Mouse (Mus musculus): ENCODE data around the gene Hnrnph2.
A peak's percentile ranks its signal among the peaks of the same experiment; 100 is the strongest.

Hnrnph2 gene

DNA sequence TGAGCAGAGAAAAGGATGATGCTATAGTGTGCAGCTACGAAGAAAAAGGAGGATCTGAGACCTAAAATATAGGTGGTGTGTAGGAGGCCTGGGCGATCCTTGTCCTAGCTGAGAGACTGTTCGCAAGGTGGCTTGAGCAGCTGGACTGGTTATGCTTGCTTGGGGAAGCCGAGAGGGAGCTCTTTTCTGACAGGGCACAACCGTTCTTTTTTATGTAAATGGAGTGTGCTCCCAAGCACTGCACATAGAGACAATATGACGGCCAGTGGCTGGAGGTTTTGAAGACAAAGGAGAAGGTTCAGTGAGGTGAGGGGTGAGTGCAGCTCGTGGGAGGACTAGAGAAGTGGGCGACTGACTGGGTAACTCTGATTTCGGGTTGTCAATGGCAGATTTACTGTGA, 18.7 kb downstream of the Hnrnph2 start:
- DNase-seq: no peak

DNA sequence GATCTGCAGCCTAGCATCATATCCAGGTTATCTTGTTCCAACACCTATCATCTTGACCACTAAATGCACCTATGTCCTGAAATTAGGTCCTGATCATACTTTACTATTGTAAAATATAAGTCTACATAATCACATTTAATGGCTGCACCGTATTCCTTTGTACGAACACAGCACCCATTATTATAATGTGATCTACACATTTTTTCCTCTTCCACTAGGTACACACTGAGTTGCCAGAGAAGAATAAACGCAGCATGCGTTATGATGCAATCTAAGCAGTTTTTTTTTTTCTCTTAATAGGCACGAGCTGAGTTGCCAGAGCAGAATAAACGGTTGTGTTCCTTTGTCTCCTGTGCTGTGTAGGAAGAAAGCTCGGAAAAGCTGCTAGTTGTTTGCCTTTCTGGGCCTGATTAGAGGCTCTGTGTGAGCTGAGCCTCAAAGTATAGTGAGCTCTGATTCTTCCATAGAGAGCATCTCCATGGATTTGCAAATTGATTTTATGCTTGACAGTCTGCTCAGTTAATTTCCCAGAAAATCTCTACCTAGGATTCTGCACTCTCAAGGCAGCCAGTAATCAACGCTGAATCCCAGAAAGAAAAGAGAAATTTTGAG, 19.4 kb downstream of the Hnrnph2 start:
- DNase-seq: no peak

DNA sequence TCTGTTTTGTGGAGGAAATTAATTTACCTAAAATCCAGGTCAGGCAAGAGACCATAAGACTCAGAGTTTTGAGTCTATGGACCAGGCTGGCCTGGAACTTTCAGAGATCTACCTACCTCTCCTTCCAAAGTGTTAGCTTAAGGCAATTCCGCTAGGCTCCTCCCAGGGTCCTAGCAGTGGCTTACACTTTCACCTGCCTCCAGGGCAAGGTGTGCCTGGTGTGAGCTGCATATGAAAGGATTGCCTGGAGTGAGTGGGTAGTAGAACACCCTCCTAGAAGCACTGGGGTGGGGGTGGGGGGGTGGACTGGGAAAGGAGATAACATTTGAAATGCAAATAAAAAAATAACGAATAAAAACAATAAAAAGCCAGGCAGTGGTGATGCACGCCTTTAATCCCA, 20.7 kb downstream of the Hnrnph2 start:
- DNase-seq: no peak

DNA sequence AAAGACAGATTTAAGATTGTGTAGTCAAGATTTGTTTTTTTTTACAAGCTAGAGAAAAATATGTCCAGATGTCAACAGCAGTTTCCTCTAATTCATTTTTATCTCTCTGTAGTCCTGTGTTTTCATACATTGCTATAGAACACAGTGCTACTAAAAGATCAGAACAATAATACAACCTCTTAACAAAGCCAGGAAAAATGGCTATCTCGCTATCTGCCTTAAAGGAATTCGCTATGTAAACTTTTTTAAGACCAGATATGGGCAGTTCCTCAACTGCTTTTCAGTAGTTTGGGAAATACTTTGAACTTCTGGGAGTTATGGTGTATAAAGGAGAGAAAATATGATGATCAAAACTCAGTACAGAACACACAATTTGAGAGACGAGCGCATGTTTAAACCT, 22.4 kb downstream of the Hnrnph2 start:
- no peak for DNase-seq

DNA sequence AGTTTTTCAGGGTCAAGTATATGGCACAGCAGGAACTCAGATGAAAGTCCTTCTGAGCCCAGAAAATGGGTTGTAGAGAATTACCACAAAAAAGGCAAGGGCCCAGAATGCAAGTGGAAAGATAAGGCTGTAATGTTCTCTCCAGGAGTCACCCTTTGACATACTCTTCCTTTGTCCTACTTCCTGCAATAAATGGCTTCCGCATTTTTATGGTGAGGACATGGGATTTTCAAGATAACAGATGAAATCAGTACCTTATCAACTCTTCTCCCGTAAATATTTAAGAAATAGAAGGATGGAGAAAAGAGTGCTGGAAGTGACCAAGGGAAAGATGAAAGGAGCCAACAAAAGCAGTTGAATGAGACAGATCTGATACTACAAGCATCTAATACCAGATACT, 27.2 kb downstream of the Hnrnph2 start:
- no peak for DNase-seq

DNA sequence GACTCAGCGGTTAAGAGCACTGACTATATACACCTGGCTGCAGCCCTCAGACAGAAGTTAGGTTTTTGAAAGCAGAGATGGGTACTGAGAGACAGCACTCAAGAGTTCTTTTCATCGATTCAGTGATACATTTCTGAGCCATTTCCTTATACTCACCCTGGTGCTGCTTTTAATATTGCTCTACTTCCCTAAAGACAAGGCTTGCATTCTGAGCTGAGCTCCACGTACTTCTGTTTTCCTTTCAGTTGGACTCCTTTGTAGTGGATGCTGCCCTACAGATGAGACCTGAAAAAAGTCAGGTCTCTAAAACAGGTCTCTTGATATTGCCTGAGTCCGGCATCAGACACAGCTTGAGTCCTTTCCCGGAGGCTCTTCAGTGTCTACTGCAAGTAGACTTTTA, 31.7 kb downstream of the Hnrnph2 start:
- no peak for DNase-seq

DNA sequence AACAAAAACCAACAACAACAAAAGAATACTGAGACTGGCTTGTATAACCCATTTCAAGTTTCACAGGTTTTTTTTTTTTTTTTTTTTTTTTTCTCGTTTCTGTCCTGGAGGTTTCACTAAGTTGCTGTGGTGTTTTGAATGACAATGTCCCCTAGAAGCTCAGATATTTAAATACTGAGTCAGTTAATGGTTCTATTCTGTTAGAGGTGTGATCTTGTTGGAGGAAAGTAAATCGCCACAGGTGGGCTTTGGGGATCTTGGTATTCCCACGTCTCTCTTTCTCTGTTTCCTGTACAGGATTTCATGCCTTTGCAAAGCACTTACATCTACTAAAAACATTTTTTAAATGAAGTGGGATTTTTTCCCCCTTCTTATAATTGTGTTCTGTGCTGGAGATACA, 34.1 kb downstream of the Hnrnph2 start:
- no peak for DNase-seq

DNA sequence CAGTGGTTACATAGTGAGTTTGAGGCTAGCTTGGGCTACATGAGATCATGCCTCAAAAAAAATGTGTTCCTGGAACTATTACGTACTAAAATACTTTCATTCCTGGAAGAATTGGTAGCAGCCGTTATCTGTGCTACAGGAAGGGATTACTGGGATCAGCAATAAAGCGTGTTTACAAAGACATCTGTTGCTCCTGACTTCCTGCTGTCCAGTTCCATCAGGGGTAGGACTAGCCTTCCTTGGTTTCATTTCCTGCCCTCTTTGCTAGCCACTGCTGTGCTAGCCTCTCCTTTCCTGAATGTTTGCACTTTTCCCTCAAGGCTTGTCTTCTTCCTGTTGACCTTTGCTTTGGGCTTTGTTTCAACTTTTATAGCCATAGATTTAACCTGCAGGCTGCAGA, 34.9 kb downstream of the Hnrnph2 start:
- DNase-seq: peak; percentile 10

DNA sequence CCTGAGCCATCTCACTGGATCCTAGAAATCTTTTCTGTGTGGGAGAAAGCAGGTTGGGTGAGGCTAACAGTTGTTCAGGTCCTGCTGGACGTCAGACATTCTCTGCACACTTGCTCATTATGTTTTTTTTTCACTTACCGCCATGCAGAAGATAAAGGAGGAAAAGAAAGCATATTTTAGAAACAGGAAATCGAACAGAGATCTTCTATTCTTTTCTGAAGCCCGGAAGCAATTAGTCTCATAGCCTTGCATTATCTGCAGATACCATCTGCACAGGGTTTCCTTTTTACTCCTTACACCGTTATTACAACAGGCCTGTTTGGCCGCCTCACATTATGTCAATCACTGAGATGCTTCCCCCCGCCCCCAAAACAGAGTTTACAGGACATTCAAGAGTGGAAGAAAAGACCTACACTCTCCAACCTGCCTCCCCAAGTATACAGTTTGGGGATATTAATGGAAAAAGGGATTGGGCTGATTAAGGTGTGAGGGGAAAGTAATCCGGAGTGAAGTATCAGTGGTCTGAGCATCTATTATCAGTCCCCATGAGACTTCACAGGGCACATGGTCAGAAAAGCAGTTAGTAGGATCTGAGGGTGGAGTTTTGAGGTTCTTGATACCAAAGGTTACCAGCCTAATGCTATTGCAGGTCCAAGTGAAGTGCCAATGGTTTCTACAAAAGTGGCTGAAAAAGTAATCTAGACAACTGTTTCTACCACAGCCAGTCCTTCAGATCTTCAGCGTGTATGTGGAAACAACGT, 40.2 kb downstream of the Hnrnph2 start:
- peak; percentile 32 for DNase-seq

DNA sequence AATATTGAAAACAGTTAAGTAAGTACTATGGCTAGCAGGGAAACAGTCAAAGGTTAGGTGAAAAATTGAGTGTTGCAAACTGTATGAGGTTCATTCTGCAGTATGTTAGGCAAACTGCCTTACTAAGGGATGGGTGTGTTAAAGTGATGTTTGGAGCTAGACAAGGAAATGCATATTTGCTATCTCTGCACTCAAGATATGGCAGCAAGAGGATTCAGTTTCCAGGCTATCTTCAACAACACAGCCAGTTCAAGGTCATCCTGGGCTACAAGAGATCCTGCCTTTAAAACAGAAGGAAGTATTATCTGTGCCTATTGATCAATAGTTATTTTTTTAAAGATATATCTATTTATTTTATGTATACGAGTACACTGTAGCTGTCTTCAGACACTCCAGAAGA, 45.4 kb downstream of the Hnrnph2 start:
- DNase-seq: no peak

DNA sequence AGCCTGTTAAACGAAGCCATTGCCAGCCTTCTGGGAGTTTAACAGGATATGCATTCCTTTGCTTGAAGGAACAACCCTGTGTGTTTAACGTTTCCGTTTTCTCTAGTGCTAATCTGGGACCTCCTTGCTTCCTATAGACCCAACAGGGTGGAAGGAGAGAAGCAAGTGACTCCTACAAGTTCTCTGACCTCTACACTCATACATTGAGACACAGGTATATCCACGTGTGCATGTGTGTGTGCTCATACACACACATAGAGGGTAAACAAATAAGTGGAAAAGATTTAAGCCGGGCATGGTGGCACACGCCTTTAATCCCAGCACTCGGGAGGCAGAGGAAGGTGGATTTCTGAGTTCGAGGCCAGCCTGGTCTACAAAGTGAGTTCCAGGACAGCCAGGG, 46.4 kb downstream of the Hnrnph2 start:
- DNase-seq: no peak

DNA sequence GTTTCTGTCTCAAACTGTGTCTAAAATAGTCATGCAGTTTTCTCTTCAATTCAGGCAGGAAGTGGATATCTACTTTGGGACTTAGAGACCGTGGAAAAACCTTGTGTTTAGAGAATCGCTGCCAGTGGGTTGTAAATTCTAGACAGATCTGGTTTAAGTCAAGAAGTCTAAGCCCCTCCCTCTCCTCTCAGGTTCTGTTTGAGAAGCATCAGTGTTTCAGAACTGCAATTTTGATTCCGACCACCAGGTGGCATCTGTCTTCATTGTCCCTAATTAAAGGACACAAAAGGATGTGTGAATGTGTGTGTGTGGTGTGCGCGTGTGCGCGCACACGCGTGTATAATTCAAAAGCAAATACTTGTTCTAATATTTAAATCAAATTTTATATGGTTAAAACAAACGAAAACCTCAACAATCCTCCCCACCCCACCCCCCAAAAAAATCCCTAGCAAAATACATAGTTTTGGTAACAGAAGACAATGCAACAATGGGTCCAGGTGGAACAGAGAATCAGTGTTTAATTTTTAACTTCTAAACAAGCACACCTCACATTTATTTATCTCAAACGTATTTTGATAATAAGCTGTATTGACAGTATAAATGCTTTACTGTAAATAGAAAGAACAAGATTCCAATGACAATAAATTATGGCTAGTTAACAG, 47.2 kb downstream of the Hnrnph2 start:
- peak; percentile 83 for DNase-seq

DNA sequence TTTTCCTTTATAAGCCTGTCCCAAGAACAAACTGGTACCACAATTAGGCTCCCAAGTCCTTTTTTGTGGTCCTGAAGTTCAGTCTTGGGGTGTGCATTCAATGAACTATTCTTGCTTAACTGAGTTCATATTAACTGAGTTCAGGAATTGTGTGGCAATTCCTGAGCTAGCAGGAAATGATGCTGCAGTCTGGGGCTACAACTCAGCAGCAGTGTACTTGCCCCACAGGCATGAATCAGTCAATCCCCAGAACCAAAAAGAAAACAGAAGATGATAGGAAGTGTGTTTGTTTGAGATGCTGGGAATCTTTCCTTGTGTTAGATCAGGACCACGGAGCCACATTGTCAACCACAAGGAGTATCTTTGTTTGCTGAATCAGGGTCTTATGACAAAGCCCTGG, 51.1 kb downstream of the Hnrnph2 start:
- DNase-seq: no peak
